In genomic region chr7:74240459-74241172, GRCm38 (mm10) we compare ENCODE assay signal across 11 mouse cellular contexts.
DNase-seq lines count a peak whose midpoint lies in the region; ATAC-seq and TF ChIP-seq lines count a peak whose summit lies in the region.
"Had no signal": no experiment of that assay in that cellular context is flagged by ENCODE, and none has a peak within 500 bp of the region (broad histone marks: within the 10 kb centered on the region; RNA-seq: fewer than 3 reads in every experiment).

No protein-coding gene starts in this region.

- TF ChIP-seq CTCF in layer of hippocampus, adult 2 months (conservative IDR thresholded peaks at IDR 0.05), result no peak

- no peak overlapping the region for H3K4me3 ChIP-seq in layer of hippocampus, adult 2 months
- H3K4me3 ChIP-seq in hindbrain, embryonic 11.5 days (ENCODE audit: low read depth, low read length), result no peak overlapping the region
- H3K4me3 ChIP-seq in neural tube, embryonic 11.5 days (ENCODE audit: low read depth, low read length), result no peak overlapping the region
- H3K4me3 ChIP-seq: left cerebral cortex, adult 2 months had no signal

- 0 out of 2 replicates have a peak, but pooled peaks cover 6% of the 10 kb centered on the region for H3K4me1 ChIP-seq in hindbrain, embryonic 11.5 days (replicated peaks; ENCODE audit: control insufficient read depth, insufficient read depth, low read length)
- H3K4me1 ChIP-seq in neural tube, embryonic 11.5 days (ENCODE audit: control insufficient read depth, insufficient read depth, low read length), result peaks cover 3% of the 10 kb centered on the region; the same call in 1 of the 2 replicates

- H3K27me3 ChIP-seq in hindbrain, embryonic 11.5 days (ENCODE audit: control insufficient read depth, insufficient read depth, low read length), result no peaks in the 10 kb centered on the region
- no peaks in the 10 kb centered on the region for H3K27me3 ChIP-seq in neural tube, embryonic 11.5 days (ENCODE audit: control insufficient read depth, insufficient read depth, low read length)

- H3K36me3 ChIP-seq in hindbrain, embryonic 11.5 days (ENCODE audit: control insufficient read depth, insufficient read depth, low read length), result no peaks in the 10 kb centered on the region
- H3K36me3 ChIP-seq in neural tube, embryonic 11.5 days (ENCODE audit: control insufficient read depth, insufficient read depth, low read length), result no peaks in the 10 kb centered on the region

- peak overlapping the region; percentile 32; the same call in 1 of the 2 replicates for H3K27ac ChIP-seq in layer of hippocampus, adult 2 months
- H3K27ac ChIP-seq in hindbrain, embryonic 11.5 days (ENCODE audit: low read depth, low read length), result peak overlapping the region; percentile 47; the same call in 1 of the 2 replicates
- no peak overlapping the region for H3K27ac ChIP-seq in neural tube, embryonic 11.5 days (ENCODE audit: low read depth, low read length)
- H3K27ac ChIP-seq: left cerebral cortex, adult 2 months had no signal

- 35% methylated on average over 4 of the region's 4 CpGs for WGBS in hindbrain, embryonic 11.5 days
- 65% methylated on average over 4 of the region's 4 CpGs for WGBS in neural tube, embryonic 11.5 days

- H3K4me2 ChIP-seq in hindbrain, embryonic 11.5 days (replicated peaks; ENCODE audit: low read depth, low read length), result no peak overlapping the region
- no peak overlapping the region for H3K4me2 ChIP-seq in neural tube, embryonic 11.5 days (ENCODE audit: low read depth)

- ATAC-seq in hindbrain, embryonic 11.5 days (ENCODE audit: low FRiP score), result peak; percentile 75
- ATAC-seq in neural tube, embryonic 11.5 days (ENCODE audit: insufficient read depth, low FRiP score, low TSS enrichment), result no peak

- H3K9ac ChIP-seq in hindbrain, embryonic 11.5 days (ENCODE audit: low read depth, low read length), result no peak overlapping the region
- H3K9ac ChIP-seq in neural tube, embryonic 11.5 days (ENCODE audit: low read length), result no peak overlapping the region

- no peaks in the 10 kb centered on the region for H3K9me3 ChIP-seq in hindbrain, embryonic 11.5 days (ENCODE audit: control insufficient read depth, low read length)
- H3K9me3 ChIP-seq in neural tube, embryonic 11.5 days (ENCODE audit: control insufficient read depth, low read length), result no peaks in the 10 kb centered on the region

- DNase-seq in layer of hippocampus, adult 2 months (ENCODE audit: low spot score in 2 of 2), result no peak
- no peak for DNase-seq in layer of hippocampus, adult 11-12 months (ENCODE audit: low spot score)
- peak; percentile 38 for DNase-seq in embryo, embryonic 11 days
- DNase-seq in hindbrain, embryonic 11.5 days (ENCODE audit: low spot score), result peak; percentile 43
- DNase-seq in neural tube, embryonic 11.5 days (ENCODE audit: low spot score), result peak; percentile 15
- no peak for DNase-seq in MN1 (ENCODE audit: low spot score)
- DNase-seq in gastrocnemius, postnatal 25 days, result no peak
- no peak for DNase-seq in thymus, adult 18-20 months
- DNase-seq: heart, postnatal 4 days; lung, postnatal 10 days had no signal

Comparison
In these comparisons a context has a peak if more than half of its experiments do, and no peak if none do; other contexts are left out.
1. DNase-seq: peak in embryo, embryonic 11 days (single experiment), hindbrain, embryonic 11.5 days (single experiment) and neural tube, embryonic 11.5 days (single experiment); none in layer of hippocampus, adult 2 months (0 of 2), layer of hippocampus, adult 11-12 months (single experiment), MN1 (single experiment), gastrocnemius, postnatal 25 days (single experiment) and thymus, adult 18-20 months (0 of 2).